Mouse (Mus musculus) ovary, postnatal 36 days (tissue): Measurements from ENCODE around the gene Mthfr.

Experiments used
- DNase-seq: peaks from one replicate; pipeline ENCODE4 v3.0.0; 2022; ENCODE audit warnings: low spot score, mixed read lengths

Gene Mthfr

GRCm38 (mm10) chr4:148065702-148066400 is 27.0 kb downstream of the Mthfr start:
- DNase-seq: no peak

DNA sequence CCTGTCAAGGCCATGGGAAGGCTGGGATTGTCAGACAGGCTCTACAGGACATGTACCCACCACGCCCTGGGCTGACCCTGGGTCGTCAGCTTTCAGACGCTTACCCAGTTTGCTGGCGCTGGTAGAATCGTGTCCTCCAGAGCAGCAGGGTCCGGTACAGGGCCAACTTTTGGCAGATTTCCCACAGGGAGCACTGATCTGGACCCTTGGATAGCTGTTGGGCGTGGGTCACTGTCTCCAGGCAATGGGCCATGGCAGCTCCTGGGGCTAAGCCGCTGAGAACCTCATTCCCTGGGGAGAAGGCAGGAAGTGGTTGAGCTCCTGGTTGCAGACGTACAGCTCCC is 27.5 kb downstream of the Mthfr start:
- DNase-seq: peak; percentile 52

DNA sequence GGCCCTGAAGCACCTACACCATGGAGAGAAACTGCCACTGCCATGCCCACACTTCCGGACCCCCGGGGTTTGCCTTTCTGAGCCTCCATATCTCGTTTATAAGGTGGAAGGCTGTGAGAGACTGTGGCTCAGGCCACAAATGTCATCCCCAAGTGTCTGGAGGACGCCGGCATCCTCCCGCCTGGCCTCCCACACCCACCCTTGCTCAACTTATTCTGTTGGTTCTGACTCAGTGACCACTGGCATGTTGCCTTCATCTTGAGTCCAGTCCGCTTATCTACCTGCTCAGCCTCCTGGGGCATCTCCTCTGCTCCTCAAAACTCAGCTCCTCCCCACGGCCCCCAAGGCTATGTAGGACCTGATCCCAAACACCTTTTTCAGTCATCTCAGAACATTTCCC is 28.5 kb downstream of the Mthfr start:
- DNase-seq: no peak

GRCm38 (mm10) chr4:148069602-148070218 is 30.8 kb downstream of the Mthfr start:
- no peak for DNase-seq

DNA sequence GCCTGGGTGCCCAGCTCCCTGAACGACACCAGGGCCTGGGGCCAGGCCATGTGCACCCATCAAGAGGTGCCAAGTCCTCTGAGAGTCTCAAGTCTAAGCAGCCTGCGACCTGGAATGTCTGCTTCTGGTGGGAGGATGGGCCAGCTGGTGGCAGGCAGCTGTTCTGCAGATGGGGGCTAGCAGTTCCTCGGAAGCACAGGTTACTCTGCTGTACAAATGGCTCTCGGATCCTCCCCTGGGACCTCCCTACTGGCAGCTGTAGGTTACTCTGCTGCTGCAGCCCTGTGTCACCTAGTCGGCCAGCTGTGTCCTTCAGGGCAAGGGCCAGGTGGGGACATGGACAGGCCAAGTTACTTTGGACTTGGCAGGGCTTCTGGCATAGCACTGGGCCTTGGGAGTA is 32.6 kb downstream of the Mthfr start:
- DNase-seq: no peak

DNA sequence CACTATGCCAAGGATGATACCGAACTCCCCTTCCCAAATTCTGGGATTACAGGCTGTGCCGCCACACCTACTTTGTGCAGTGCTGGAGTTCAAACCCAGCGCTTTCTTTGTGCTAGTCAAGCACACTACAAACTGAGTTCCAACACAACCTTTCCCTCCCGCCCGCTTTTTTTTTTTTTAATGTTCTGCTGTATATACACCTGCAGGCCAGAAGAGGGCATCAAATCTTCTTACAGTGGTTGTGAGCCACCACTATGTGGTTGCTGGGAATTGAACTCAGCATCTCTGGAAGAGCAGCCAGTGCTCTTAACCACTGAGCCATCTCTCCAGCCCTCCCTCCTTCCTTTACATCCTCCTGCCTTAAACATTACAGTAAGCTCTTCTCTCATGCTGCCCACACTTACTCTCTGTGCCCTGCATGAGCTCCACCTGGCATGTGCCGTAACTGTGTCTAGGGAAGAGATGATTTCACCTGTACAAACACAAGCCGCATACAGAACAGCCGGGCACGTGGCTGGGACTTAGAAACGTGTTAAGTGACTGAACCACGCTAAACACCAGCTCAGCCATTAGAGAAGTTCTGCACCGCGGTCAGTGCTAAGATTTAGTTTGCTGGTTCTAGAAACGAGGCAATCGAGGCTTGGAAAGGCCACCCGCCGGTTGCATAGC is 35.8 kb downstream of the Mthfr start:
- DNase-seq: no peak

GRCm38 (mm10) chr4:148075259-148075658 is 36.4 kb downstream of the Mthfr start:
- DNase-seq: peak; percentile 64

DNA sequence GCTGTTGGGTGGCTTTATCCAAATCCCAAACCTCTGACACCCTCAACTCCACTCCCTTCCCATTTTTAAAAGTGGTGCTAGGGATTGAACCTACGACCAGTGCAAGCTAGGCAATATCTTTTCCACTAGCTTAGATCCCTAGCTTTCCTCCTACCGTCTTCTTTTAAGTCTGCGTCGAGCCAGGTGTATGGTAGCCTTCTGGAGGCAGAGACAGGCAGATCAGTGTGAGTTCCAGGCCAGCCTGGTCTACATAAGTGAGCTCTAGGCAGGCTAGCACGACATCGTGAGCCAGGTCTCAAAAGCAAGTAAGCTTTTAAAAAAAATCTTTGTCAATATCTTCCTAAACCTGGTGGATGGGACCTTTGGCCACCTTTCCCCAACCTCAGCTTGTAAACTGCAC is 37.0 kb downstream of the Mthfr start:
- DNase-seq: no peak

- no peak for DNase-seq
These were observed 40.3 kb downstream of the Mthfr start for GRCm38 (mm10) chr4:148079212-148079611.

- DNase-seq: no peak
These were observed 41.2 kb downstream of the Mthfr start for GRCm38 (mm10) chr4:148079944-148080596.

- no peak for DNase-seq
These were observed 41.7 kb downstream of the Mthfr start for GRCm38 (mm10) chr4:148080597-148080973.

DNA sequence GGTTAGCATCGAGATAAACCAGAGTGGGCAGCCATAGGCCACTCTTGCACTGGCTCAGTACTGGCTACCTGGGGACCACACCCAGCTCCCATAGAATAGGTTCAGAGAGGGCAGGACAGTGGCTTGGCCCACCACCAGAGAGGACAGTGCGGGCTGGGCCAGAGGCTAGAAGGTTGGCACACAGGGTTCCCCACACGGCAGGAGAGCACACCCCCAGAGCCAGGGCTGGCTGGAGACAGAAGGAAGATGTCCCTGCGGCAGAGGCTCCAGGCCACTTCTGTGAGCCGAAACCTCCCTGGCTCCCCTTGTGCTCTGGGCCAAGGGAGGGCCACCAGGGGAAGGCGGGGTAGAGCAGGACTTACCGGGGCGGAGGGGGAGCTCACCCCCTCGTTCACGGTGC is 42.3 kb downstream of the Mthfr start:
- no peak for DNase-seq

- DNase-seq: peak; percentile 42
These were observed 43.6 kb downstream of the Mthfr start for GRCm38 (mm10) chr4:148082257-148083044.

- no peak for DNase-seq
These were observed 44.5 kb downstream of the Mthfr start for GRCm38 (mm10) chr4:148083176-148083899.

- DNase-seq: no peak
These were observed 45.4 kb downstream of the Mthfr start for GRCm38 (mm10) chr4:148084261-148084714.

- no peak for DNase-seq
These were observed 46.4 kb downstream of the Mthfr start for GRCm38 (mm10) chr4:148085131-148085906.

DNA sequence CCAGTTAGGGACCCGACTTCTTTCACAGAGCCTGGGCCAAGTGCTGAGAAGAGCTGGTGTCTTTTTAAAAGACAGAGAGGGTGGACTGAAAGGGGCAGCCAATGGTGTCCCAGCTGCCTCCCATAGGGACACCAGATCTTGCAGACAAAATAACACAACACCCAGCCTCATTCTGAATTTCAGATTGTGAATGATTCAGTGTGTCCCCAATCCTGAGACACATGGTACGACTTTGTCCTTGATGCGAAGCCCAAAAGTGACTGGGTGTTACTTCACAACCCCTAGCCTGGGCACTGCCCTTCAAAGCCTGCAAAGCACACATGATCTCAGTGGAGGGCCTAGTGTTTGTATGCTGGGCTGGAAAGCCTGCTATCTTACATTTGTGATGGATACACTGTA is 47.0 kb downstream of the Mthfr start:
- no peak for DNase-seq

DNA sequence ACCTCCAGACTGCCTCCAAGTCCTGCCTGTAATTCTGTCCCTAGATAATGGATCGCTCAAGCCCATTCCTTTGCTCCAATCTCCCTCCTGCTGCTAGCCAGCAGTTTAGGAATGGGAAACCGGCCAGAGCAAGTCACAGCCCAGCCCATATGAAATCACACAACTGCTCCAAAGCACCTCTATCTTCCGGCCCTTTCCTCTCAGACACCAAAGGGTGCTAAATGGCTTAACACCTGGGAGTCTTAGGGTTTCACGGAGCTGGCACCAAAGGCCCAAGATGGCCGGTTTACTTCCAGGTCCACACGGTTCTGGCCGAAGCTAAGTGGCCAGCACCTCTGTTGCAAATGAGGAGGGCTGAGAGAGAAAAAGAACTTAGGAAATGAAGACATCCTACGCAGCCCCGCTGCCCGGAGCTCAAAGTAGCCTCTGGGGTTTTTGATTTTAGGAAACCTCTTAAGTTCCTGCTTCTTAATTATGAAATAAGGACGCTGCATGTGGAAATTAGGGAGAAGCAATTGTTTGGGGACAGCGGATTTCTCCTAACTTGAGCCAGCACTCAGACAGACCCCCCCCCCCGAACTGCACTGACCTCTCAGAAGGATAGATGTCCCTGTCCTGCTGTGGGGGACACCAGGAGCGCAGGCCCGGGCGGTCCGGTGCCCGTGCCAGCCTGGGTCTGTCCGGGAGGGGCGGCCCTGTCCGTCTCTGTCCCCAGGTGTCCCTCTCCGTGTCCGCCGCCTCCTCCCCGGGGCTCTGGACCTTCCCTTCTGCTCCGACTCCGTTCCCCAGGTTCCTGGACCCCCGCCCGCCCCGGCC is 48.4 kb downstream of the Mthfr start:
- DNase-seq: no peak

- DNase-seq: peak; percentile 94
These were observed 49.1 kb downstream of the Mthfr start, which contains the start of gene Agtrap for GRCm38 (mm10) chr4:148087907-148088527. TSS of gene Agtrap (minus strand) at chr4:148088031.
